Mouse (Mus musculus) 416B (cell line): Measurements from ENCODE around the gene Trim11.

Source experiments
- DNase-seq: peaks from one replicate; pipeline ENCODE4 v3.0.0; 2011; ENCODE audit warnings: low read depth

Gene Trim11

DNA sequence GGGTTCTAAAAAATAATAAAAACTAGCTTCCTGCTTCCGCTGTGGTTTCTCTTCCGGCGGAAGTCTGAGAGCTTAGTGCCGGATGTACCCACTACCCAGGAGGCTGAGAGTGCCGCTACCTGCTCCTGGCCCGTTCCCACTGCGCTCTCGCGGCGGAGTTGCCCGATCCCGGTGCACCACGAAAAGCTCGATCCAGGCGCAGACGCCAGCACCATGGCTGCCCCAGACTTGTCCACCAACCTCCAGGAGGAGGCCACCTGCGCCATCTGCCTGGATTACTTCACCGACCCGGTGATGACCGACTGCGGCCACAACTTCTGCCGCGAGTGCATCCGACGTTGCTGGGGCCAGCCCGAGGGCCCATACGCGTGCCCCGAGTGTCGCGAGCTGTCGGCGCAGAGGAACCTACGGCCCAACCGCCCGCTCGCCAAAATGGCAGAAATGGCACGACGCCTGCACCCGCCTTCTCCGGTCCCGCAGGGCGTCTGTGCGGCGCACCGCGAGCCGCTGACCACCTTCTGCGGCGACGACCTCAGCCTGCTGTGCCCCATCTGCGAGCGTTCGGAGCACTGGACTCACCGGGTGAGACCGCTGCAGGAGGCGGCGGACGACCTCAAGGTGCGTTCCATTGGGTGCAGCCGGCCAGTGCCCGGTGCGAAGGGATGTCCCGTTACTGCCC lies at the start of gene Trim11:
Gene Trim11, plus strand, starts transcription at position 67 of the 679 bp plus-strand sequence.
- DNase-seq = peak; percentile 83

- DNase-seq = no peak
Observed at GRCm38 (mm10) chr11:58929055-58929454, 48.8 kb upstream of the Trim11 start.

- no peak for DNase-seq
Observed at GRCm38 (mm10) chr11:58929641-58930040, 48.3 kb upstream of the Trim11 start.

- no peak for DNase-seq
Observed at GRCm38 (mm10) chr11:58930254-58930653, 47.6 kb upstream of the Trim11 start.

DNA sequence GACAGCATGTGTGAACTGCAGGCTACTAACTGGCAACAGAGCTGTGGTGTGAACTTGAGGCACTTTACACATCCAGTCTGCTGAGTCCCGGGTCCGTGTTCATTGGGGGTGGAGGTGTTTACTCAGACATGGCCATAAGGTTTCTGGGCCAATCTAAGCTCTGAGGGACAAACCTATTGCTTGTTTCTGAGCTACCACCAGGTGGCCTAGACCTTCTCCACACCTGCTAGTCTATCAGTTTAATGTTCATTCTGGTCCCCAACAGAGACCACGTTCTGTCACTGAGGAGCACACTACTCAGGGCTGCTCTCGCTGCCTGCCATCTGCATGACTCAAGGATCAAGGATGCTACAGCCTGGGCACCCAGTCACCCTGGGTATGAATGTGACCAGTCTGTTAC lies 46.3 kb upstream of the Trim11 start:
- peak; percentile 35 for DNase-seq

- no peak for DNase-seq
Observed at GRCm38 (mm10) chr11:58937909-58938308, 40.0 kb upstream of the Trim11 start.

DNA sequence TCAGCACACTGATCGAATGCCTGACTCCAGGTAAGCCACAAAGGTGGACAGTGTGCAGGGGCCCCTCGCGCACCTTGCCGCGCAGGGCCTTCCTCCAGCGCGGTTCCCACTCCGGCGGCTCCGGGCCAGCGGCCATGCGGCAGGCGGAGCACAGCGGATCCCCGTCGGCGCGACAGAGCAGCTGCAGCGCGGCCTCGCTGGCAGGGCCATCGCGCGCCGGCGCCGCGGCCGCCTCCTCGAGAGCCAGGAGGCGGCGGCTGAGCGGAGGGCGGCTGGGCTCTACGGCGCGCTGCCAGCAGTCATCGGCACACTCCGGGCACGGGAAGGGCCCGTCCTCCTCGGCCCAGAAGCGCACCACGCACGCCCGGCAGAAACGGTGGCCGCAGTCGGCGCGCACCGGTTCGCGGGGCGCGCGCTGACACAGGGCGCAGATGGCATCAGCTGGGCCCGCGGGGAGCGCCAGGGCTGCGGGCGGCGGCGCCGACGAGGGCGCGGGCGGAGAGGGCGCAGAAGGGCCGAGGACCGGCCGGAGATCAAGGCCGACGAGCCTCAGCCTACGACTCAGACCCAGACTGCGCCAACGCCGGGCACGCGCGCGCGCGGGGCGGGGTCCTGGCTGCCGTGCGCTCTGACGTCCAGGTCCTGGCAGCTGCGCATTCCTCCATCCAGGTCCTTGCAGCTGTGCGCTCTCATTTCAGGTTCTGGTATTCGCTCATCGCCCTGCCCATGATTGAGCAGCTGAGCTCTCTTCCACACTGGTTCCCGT lies 39.4 kb upstream of the Trim11 start, which contains the start of gene Rnf187:
Gene Rnf187, minus strand, starts transcription at position 595 of the 766 bp plus-strand sequence.
- peak; percentile 89 for DNase-seq

- no peak for DNase-seq
Observed at GRCm38 (mm10) chr11:58939088-58939439, 38.8 kb upstream of the Trim11 start.

GRCm38 (mm10) chr11:58944136-58944535 lies 33.8 kb upstream of the Trim11 start:
- no peak for DNase-seq

DNA sequence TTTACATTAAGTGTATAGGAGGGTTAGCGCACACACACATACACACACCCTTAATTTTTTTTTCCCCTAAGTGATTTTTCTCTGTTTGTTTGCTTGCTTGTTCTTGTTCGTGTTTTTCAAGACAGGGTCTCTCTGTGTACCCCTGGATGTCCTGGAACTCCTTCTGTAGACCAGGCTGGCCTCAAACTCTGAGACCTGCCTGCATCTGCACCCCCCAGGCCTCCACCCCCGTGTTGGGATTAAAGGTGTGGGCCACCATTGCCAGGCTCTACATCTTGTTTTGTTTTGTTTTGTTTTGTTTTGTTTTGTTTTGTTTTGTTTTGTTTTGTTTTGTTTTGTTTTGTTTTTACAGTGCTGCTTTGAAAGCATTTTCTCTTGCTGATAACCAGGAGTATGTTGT lies 30.6 kb upstream of the Trim11 start:
- DNase-seq = no peak

DNA sequence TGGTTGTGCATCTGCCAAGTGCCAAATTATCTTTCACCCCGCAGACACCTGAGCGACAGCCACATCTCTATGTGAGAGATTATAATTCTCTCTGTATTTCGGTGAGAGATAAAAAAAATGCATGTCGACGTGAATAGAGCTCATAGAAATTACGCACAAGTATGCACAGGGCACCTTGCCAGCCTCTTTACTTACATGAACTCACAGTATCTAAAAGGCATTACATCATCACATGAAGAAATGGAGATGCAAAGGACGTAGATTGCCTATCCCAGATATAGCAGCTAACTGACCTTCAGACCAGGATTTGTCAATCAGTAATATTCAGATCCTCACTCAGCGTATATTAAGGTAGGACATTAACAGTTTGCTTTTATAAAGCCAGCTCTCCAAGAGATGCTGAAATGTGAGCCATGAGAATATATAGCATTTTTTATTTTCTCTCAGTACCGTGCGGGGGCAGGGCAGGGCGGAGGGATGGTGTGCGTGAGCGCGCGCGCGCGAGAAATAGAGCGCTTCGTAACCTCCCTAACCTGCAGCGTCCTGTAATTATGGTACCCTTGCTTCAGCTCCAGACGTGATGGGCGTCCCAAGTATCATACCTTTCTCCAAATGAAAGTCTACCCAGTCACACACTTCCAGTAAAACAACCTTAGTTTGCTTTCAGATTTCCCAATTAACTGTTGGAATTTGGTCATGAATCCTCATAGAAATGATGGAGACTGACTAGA lies 29.9 kb upstream of the Trim11 start:
- DNase-seq = no peak

GRCm38 (mm10) chr11:58948542-58949479 lies 29.1 kb upstream of the Trim11 start, which contains the start of gene Hist3h2ba:
TSS of gene Hist3h2ba (plus strand) at chr11:58948920.
- DNase-seq = no peak

DNA sequence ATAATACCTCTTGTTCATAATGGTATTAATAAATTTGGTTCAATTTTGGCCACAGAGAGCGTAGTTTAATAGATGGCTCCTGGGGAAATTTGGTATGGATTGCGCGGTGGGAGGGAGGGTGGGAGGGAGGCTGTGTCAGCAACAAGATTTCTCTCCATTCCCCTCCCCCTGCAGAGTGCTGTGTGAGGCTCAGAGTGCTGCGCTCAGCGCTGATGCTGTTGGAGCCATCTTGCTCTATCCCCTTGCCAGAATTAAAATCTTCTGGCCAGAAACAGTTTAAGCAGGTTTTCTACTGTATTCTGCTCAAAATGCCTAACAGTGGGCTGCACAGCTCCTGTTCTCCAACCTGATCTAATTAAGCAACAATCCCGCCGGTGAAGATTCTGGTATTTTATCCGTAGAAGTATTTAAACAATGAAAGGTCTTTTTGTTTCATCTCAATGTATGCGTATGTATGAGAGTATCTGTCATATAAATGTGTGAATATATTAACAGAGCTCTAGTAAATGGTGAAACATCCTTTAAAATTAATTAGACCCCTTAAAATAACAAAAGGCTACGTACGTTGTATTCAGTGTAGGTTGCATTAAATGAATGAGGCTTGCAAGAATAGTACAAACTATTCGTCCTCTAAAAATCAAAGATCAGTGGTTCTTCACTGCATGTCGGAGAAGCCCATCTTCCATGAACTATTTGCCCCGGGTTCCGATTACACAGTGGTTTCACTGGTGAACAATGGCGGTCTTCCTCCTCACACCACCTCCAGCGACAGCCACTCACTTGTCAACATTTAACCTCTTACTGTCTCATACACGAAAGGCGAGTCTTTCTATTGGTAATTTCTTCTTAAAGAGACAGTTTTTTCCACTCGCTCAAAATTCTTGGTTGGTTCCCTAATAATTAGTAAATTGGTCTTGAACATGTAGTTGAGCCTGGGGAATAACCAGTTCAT lies 28.1 kb upstream of the Trim11 start:
- DNase-seq = no peak

GRCm38 (mm10) chr11:58951210-58951609 lies 26.7 kb upstream of the Trim11 start:
- no peak for DNase-seq

DNA sequence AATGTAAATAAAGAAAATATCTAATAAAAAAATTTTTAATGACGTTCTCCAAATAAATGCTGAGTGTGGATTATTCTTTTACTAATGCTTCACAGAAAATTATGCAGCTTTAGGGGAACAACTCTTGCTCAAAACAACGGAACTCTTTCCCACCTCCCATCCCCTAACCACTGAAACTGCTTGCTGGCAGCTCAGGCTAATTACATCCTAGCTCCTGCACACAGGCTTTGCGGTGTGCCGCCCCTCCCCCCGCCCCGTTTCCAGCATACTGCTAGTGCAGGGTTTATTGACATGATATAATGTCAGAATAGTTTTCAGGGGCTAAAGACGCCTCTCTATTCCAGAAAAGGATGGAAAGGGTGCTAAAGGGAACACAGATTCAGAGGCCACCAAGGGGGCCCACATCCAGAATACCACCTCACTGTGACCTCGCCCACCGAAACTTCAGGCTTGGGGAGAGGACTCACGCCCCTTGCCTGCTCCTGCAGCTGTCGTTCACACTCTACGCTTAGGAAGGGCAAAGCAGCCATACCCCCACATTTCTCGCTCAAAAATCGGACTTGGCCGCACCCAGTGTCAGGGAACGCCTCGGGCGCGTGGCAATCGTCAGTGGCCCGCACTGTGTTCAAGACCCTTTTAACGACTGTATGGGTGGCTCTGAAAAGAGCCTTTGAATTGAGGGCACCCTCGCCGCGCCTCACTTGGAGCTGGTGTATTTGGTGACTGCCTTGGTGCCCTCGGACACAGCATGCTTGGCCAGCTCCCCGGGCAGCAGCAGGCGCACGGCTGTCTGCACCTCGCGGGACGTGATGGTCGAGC lies 24.3 kb upstream of the Trim11 start:
- DNase-seq = peak; percentile 72

GRCm38 (mm10) chr11:58954170-58954419 lies 23.8 kb upstream of the Trim11 start:
- DNase-seq = peak; percentile 39

GRCm38 (mm10) chr11:58954420-58955142 lies 23.3 kb upstream of the Trim11 start, which contains the start of the genes Hist3h2a and Trim17:
TSS of gene Hist3h2a (plus strand) at chr11:58954685.
TSS of gene Trim17 (plus strand) at chr11:58954685.
- peak; percentile 100 for DNase-seq

GRCm38 (mm10) chr11:58955143-58955867 lies 22.6 kb upstream of the Trim11 start:
- peak; percentile 69 for DNase-seq
